Mouse (Mus musculus) midbrain, embryonic 14.5 days (tissue): Measurements from ENCODE around the gene Fbxo6. TPM values are rescaled to one million over a fixed set of nuclear protein-coding genes. Genes with fewer than 3 reads are reported as not detected.
"Not testable (repeated sequence)": the region's sequence is repeated elsewhere in the genome, so short reads cannot be mapped to it uniquely, and the experiment has no call there.

Experiments
- ATAC-seq: fragments of 200-750 bp; cut with Nextera tagmentation; 2 replicates; pipeline ENCODE4 v1.8.0; 2017; ENCODE audit warnings: moderate number of reproducible peaks, moderate library complexity; ENCODE audit not compliant: low FRiP score, low TSS enrichment
- DNase-seq: peaks from one replicate; pipeline ENCODE4 v3.0.0-alpha.2; 2015
- H3K27ac ChIP-seq: fragments of 300-500 bp; sonication (generic); replicated peaks from 2 replicates; pipeline ENCODE4 v1.5.1; 2014; ENCODE audit warnings: mild to moderate bottlenecking, low read depth, low read length, moderate library complexity
- H3K27me3 ChIP-seq: fragments of 300-500 bp; sonication (generic); 2 replicates; pipeline ENCODE4 v1.6.1; 2014; ENCODE audit warnings: low read length, control low read depth, mixed read lengths; ENCODE audit not compliant: control insufficient read depth, insufficient read depth
- H3K36me3 ChIP-seq: fragments of 300-500 bp; sonication (generic); 2 replicates; pipeline ENCODE4 v1.6.1; 2014; ENCODE audit warnings: low read length, control low read depth; ENCODE audit not compliant: control insufficient read depth, insufficient read depth
- H3K4me1 ChIP-seq: fragments of 300-500 bp; sonication (generic); 2 replicates; pipeline ENCODE4 v1.6.1; 2014; ENCODE audit warnings: mild to moderate bottlenecking, antibody characterized with exemption, low read length, control low read depth; ENCODE audit not compliant: control insufficient read depth, insufficient read depth
- H3K4me2 ChIP-seq: fragments of 300-500 bp; sonication (generic); 2 replicates; pipeline ENCODE4 v1.6.1; 2014; ENCODE audit warnings: mild to moderate bottlenecking, low read length, moderate library complexity
- H3K4me3 ChIP-seq: fragments of 300-500 bp; sonication (generic); replicated peaks from 2 replicates; pipeline ENCODE4 v1.5.1; 2014; ENCODE audit warnings: low read depth, low read length
- H3K9ac ChIP-seq: fragments of 300-500 bp; sonication (generic); replicated peaks from 2 replicates; pipeline ENCODE4 v1.6.1; 2014; ENCODE audit warnings: mild to moderate bottlenecking, low read length, moderate library complexity
- H3K9me3 ChIP-seq: fragments of 300-500 bp; sonication (generic); 2 replicates; pipeline ENCODE4 v1.6.1; 2016; ENCODE audit warnings: low read length, control low read depth, mixed read lengths; ENCODE audit not compliant: control insufficient read depth
- WGBS: fragments of 180-500 bp; shearing (Covaris S2); extraction: QIAGEN DNeasy Blood & Tissue Kit; methylation state at CpG from one replicate; pipeline ENCODE4 v1.1.7; 2014; 5-methylcytosine and 5-hydroxymethylcytosine counted together
- polyA plus RNA-seq: library from polyadenylated mRNA; unstranded; fragments of >200 nt; fragmentation: Nextera tagmentation; extraction: Ambion mirVana; gene quantifications from 2 replicates; pipeline ENCODE4 v1.2.1, GENCODE M21; 2014

The Fbxo6 gene
- polyA plus RNA-seq, 1 experiment from 2014 or later, result 18.7 TPM

- Histone ChIP-seq H3K4me3 (no peak overlapping the region), H3K4me2 (no peak overlapping the region), H3K4me1 (peaks cover 3% of the 10 kb centered on the region; the same call in 1 of the 2 replicates), H3K36me3 (no peaks in the 10 kb centered on the region), H3K9ac (no peak overlapping the region), H3K27me3 (0 out of 2 replicates have a peak, but pooled peaks cover 5% of the 10 kb centered on the region), H3K9me3 (no peaks in the 10 kb centered on the region), H3K27ac (no peak overlapping the region)
- WGBS, result 89% methylated on average over 12 of the region's 12 CpGs
- DNase-seq (no peak), ATAC-seq (no peak)
These were observed 29.5 kb upstream of the Fbxo6 start for GRCm38 (mm10) chr4:148181483-148181882.

- Histone ChIP-seq H3K4me3 (no peak overlapping the region), H3K4me1 (peaks cover 29% of the 10 kb centered on the region), H3K36me3 (no peaks in the 10 kb centered on the region), H3K9me3 (no peaks in the 10 kb centered on the region), H3K9ac (no peak overlapping the region), H3K27me3 (peaks cover 21% of the 10 kb centered on the region; the same call in 1 of the 2 replicates), H3K4me2 (no peak overlapping the region), H3K27ac (no peak overlapping the region)
- ATAC-seq (no peak), DNase-seq (no peak)
These were observed 25.8 kb upstream of the Fbxo6 start for GRCm38 (mm10) chr4:148177716-148178115.

- Histone ChIP-seq H3K4me1 (peaks cover 29% of the 10 kb centered on the region), H3K27me3 (peaks cover 23% of the 10 kb centered on the region)
- not testable (repeated sequence) for DNase-seq, ATAC-seq, H3K36me3 ChIP-seq, H3K9ac ChIP-seq, H3K9me3 ChIP-seq, H3K27ac ChIP-seq, H3K4me3 ChIP-seq, H3K4me2 ChIP-seq
- 78% methylated on average over 5 of the region's 6 CpGs for WGBS
These were observed 24.7 kb upstream of the Fbxo6 start for GRCm38 (mm10) chr4:148176603-148177002.

- H3K4me1 ChIP-seq, result peaks cover 29% of the 10 kb centered on the region
- H3K27me3 ChIP-seq, result peaks cover 30% of the 10 kb centered on the region
- H3K27ac ChIP-seq, result peak overlapping the region; percentile 88
- 3% methylated on average over 12 of the region's 12 CpGs for WGBS
- no peaks in the 10 kb centered on the region for H3K9me3 ChIP-seq
- no peak overlapping the region for H3K9ac ChIP-seq
- no peaks in the 10 kb centered on the region for H3K36me3 ChIP-seq
- peak overlapping the region; percentile 49 for H3K4me2 ChIP-seq
- DNase-seq (peak; percentile 55), ATAC-seq (no peak)
- peak overlapping the region; percentile 3 for H3K4me3 ChIP-seq
These were observed 22.5 kb upstream of the Fbxo6 start for GRCm38 (mm10) chr4:148174495-148174862.

GRCm38 (mm10) chr4:148173811-148174494, 22.0 kb upstream of the Fbxo6 start:
- peak; percentile 64 for ATAC-seq
- Histone ChIP-seq H3K4me3 (peak overlapping the region; percentile 3), H3K9ac (peak overlapping the region; percentile 39), H3K4me2 (peak overlapping the region; percentile 49), H3K9me3 (no peaks in the 10 kb centered on the region), H3K27ac (peak overlapping the region; percentile 88), H3K27me3 (peaks cover 32% of the 10 kb centered on the region), H3K36me3 (no peaks in the 10 kb centered on the region), H3K4me1 (peaks cover 29% of the 10 kb centered on the region)
- DNase-seq, result peak; percentile 87
- WGBS, result under 1% methylated on average over 30 of the region's 30 CpGs

DNA sequence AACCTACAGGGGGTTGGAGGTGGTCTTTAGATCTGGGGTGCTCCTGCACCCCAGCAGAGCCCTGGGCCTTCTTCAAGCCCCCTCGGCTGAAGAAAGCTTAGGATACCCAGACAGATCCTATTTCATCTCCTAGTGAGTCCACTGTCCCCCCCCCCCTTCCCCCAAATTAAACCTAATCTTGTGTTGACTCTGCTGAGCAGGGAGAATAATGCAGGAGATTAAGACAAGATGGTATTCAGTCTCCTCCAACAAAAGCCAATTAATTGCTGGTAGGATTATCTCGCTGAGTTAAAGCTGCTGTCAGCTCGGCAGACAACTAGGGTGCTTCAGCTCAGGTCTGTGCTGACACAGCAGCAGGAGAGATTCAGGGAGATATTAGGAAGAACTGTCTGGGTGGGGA, 19.3 kb upstream of the Fbxo6 start:
- H3K27ac ChIP-seq, result no peak overlapping the region
- peaks cover 31% of the 10 kb centered on the region for H3K4me1 ChIP-seq
- no peak overlapping the region for H3K4me3 ChIP-seq
- no peak for ATAC-seq
- peak; percentile 55 for DNase-seq
- H3K9me3 ChIP-seq, result no peaks in the 10 kb centered on the region
- H3K27me3 ChIP-seq, result peaks cover 38% of the 10 kb centered on the region
- no peak overlapping the region for H3K9ac ChIP-seq
- H3K36me3 ChIP-seq, result no peaks in the 10 kb centered on the region
- no peak overlapping the region for H3K4me2 ChIP-seq
- WGBS, result 5% methylated on average over 3 of the region's 3 CpGs

DNA sequence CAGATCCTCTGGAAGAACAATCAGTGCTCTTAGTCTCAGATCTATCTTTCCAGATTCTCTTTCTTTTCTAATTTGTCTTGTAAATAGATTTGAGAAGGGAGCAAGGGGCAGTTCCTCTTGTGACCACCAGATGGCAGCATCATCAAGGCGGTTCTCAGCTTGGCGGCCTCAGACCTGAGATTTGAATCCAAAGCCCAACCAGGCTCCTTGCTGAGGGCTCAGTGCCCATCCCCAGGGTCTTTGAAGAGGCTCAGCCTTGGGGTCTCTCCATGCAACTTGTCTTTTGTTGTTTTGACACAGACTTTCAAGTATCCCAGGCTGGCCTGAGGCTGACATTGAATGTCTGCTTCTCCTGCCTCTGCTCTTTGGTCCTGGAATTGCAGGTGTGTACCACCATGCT, 18.9 kb upstream of the Fbxo6 start:
- Histone ChIP-seq H3K4me1 (peaks cover 30% of the 10 kb centered on the region), H3K4me3 (no peak overlapping the region), H3K27me3 (peaks cover 40% of the 10 kb centered on the region), H3K9me3 (no peaks in the 10 kb centered on the region), H3K9ac (no peak overlapping the region), H3K27ac (no peak overlapping the region), H3K36me3 (no peaks in the 10 kb centered on the region), H3K4me2 (no peak overlapping the region)
- DNase-seq (peak; percentile 85), ATAC-seq (no peak)
- WGBS, result 0% methylated on average over 2 of the region's 2 CpGs

DNA sequence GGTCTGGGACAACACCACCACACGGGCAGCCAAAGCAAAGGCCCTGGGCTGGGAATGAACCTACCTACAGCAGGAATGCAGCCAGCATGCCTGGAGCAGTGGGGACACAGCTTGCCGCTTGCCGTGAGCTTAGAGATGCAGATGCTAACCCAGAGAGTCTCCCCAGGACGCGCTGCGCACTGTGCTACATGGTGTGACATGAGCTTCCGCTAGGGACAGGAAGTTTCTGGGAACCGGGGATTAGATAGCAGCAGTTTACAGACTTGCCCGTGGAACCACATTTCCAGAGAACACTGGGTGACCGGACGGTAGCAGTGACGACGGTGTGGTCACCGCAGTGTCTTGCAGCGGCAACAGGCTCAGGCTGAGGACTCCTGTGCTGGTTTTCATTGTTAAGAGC, 17.6 kb upstream of the Fbxo6 start:
- Histone ChIP-seq H3K9me3 (no peaks in the 10 kb centered on the region), H3K4me2 (no peak overlapping the region), H3K4me3 (no peak overlapping the region), H3K27ac (no peak overlapping the region), H3K36me3 (no peaks in the 10 kb centered on the region), H3K4me1 (peaks cover 23% of the 10 kb centered on the region), H3K9ac (no peak overlapping the region), H3K27me3 (peaks cover 45% of the 10 kb centered on the region)
- WGBS, result 16% methylated on average over 15 of the region's 15 CpGs
- DNase-seq (no peak), ATAC-seq (no peak)

- Histone ChIP-seq H3K9me3 (no peaks in the 10 kb centered on the region), H3K9ac (no peak overlapping the region), H3K36me3 (no peaks in the 10 kb centered on the region), H3K27ac (no peak overlapping the region), H3K27me3 (peaks cover 53% of the 10 kb centered on the region), H3K4me2 (no peak overlapping the region), H3K4me1 (peaks cover 21% of the 10 kb centered on the region), H3K4me3 (no peak overlapping the region)
- WGBS, result 24% methylated on average over 7 of the region's 7 CpGs
- ATAC-seq (no peak), DNase-seq (peak; percentile 82)
These were observed 16.3 kb upstream of the Fbxo6 start for GRCm38 (mm10) chr4:148168287-148168686.
